Mouse (Mus musculus) lung, postnatal 0 days (tissue): ENCODE measurements at regions not wholly inside any gene's neighbourhood (a gene's known extent, or its start where the extent isn't known, plus 50 kb on each side); places are given as distances from the start of the nearest gene placed in this dataset.

ENCODE experiments used
- CTCF ChIP-seq: IDR thresholded peaks from 2 replicates; pipeline ENCODE4 v1.5.1; 2016; ENCODE audit warnings: antibody characterized with exemption, mild to moderate bottlenecking
- EP300 ChIP-seq: IDR thresholded peaks from 2 replicates; pipeline ENCODE4 v1.6.1; 2016; ENCODE audit warnings: antibody characterized with exemption, mild to moderate bottlenecking, control low read depth

- TF ChIP-seq CTCF, result no peak
- no peak for TF ChIP-seq EP300
Measured at GRCm38 (mm10) chr5:148715218-148715991, 162.8 kb upstream of the Ubl3 start.
